Mouse (Mus musculus) lung, embryonic 14.5 days (tissue): ENCODE measurements around the gene Ocln. TPM values are rescaled to one million over a fixed set of nuclear protein-coding genes. Genes with fewer than 3 reads are reported as not detected.

Experiments
- ATAC-seq: fragments of 200-750 bp; cut with Nextera tagmentation; 2 replicates; pipeline ENCODE4 v1.8.0; 2017; ENCODE audit warnings: mild to moderate bottlenecking, moderate TSS enrichment, moderate library complexity; ENCODE audit not compliant: insufficient read depth
- DNase-seq: peaks from one replicate; pipeline ENCODE4 v3.0.0-alpha.2; 2015
- H3K27ac ChIP-seq: fragments of 300-500 bp; sonication (generic); 2 replicates; pipeline ENCODE4 v1.5.1; 2014; ENCODE audit warnings: low read depth, mild to moderate bottlenecking, moderate library complexity
- H3K27me3 ChIP-seq: fragments of 300-500 bp; sonication (generic); 2 replicates; pipeline ENCODE4 v1.6.1; 2014; ENCODE audit warnings: low read length, control low read depth; ENCODE audit not compliant: insufficient read depth
- H3K36me3 ChIP-seq: fragments of 300-500 bp; sonication (generic); 2 replicates; pipeline ENCODE4 v1.6.1; 2014; ENCODE audit warnings: control low read depth; ENCODE audit not compliant: insufficient read depth
- H3K4me1 ChIP-seq: fragments of 300-500 bp; sonication (generic); 2 replicates; pipeline ENCODE4 v1.6.1; 2014; ENCODE audit warnings: antibody characterized with exemption, control low read depth; ENCODE audit not compliant: insufficient read depth
- H3K4me2 ChIP-seq: fragments of 300-500 bp; sonication (generic); 2 replicates; pipeline ENCODE4 v1.6.1; 2014; ENCODE audit warnings: mild to moderate bottlenecking
- H3K4me3 ChIP-seq: fragments of 300-500 bp; sonication (generic); 2 replicates; pipeline ENCODE4 v1.5.1; 2014; ENCODE audit warnings: low read depth, low read length
- H3K9ac ChIP-seq: fragments of 300-500 bp; sonication (generic); 2 replicates; pipeline ENCODE4 v1.6.1; 2014
- H3K9me3 ChIP-seq: fragments of 300-500 bp; sonication (generic); 2 replicates; pipeline ENCODE4 v1.6.1; 2016; ENCODE audit warnings: low read depth, low read length, control low read depth
- CTCF ChIP-seq: IDR thresholded peaks from 2 replicates; pipeline ENCODE4 v1.5.1; 2016; ENCODE audit warnings: antibody characterized with exemption, low read depth
- WGBS: fragments of 180-500 bp; shearing (Covaris S2); extraction: QIAGEN DNeasy Blood & Tissue Kit; methylation state at CpG from one replicate; pipeline ENCODE4 v1.1.7; 2014; 5-methylcytosine and 5-hydroxymethylcytosine counted together
- polyA plus RNA-seq: library from polyadenylated mRNA; unstranded; fragments of >200 nt; fragmentation: Nextera tagmentation; extraction: Ambion mirVana; gene quantifications from 2 replicates; pipeline ENCODE4 v1.2.1, GENCODE M21; 2014

Ocln gene
- polyA plus RNA-seq, 1 experiment from 2014 or later: 28.9 TPM

GRCm38 (mm10) chr13:100523698-100524097 lies 28.8 kb downstream of the Ocln start:
- Histone ChIP-seq H3K27ac (no peak overlapping the region), H3K4me1 (0 out of 2 replicates have a peak, but pooled peaks cover under 1% of the 10 kb centered on the region), H3K4me3 (no peak overlapping the region), H3K4me2 (no peak overlapping the region), H3K9ac (no peak overlapping the region), H3K36me3 (no peaks in the 10 kb centered on the region), H3K27me3 (no peaks in the 10 kb centered on the region), H3K9me3 (no peaks in the 10 kb centered on the region)
- DNase-seq (no peak), ATAC-seq (no peak)
- TF ChIP-seq CTCF: no peak
- 78% methylated on average over 2 of the region's 2 CpGs for WGBS

- Histone ChIP-seq H3K4me2 (no peak overlapping the region), H3K27ac (no peak overlapping the region), H3K4me3 (no peak overlapping the region), H3K9ac (no peak overlapping the region), H3K27me3 (no peaks in the 10 kb centered on the region), H3K36me3 (no peaks in the 10 kb centered on the region), H3K4me1 (0 out of 2 replicates have a peak, but pooled peaks cover 2% of the 10 kb centered on the region), H3K9me3 (no peaks in the 10 kb centered on the region)
- WGBS: 79% methylated on average over 9 of the region's 9 CpGs
- DNase-seq (no peak), ATAC-seq (no peak)
- TF ChIP-seq CTCF: no peak
Measured at GRCm38 (mm10) chr13:100521724-100522591, 30.6 kb downstream of the Ocln start.

GRCm38 (mm10) chr13:100519162-100519561 lies 33.4 kb downstream of the Ocln start:
- 62% methylated on average over 2 of the region's 2 CpGs for WGBS
- H3K27ac ChIP-seq: no peak overlapping the region
- ATAC-seq: no peak

GRCm38 (mm10) chr13:100518191-100518590 lies 34.3 kb downstream of the Ocln start:
- WGBS: 70% methylated on average over 6 of the region's 6 CpGs
- Histone ChIP-seq H3K27ac (peak overlapping the region; percentile 1; the same call in 1 of the 2 replicates), H3K4me1 (0 out of 2 replicates have a peak, but pooled peaks cover 2% of the 10 kb centered on the region), H3K9ac (no peak overlapping the region), H3K27me3 (no peaks in the 10 kb centered on the region), H3K9me3 (no peaks in the 10 kb centered on the region), H3K4me3 (no peak overlapping the region), H3K36me3 (no peaks in the 10 kb centered on the region), H3K4me2 (no peak overlapping the region)
- no peak for TF ChIP-seq CTCF
- ATAC-seq: no peak
- DNase-seq: peak; percentile 59

More at GRCm38 (mm10) chr13:100519162-100519561, 33.4 kb downstream of the Ocln start:
- Histone ChIP-seq H3K36me3 (no peaks in the 10 kb centered on the region), H3K27me3 (no peaks in the 10 kb centered on the region), H3K4me3 (no peak overlapping the region), H3K9me3 (no peaks in the 10 kb centered on the region), H3K4me2 (no peak overlapping the region), H3K9ac (no peak overlapping the region), H3K4me1 (0 out of 2 replicates have a peak, but pooled peaks cover 2% of the 10 kb centered on the region)
- DNase-seq: no peak
- TF ChIP-seq CTCF: no peak

- 84% methylated on average over 6 of the region's 6 CpGs for WGBS
- no peak for TF ChIP-seq CTCF
- no peak overlapping the region for H3K4me2 ChIP-seq
- ATAC-seq: no peak
- no peak overlapping the region for H3K9ac ChIP-seq
- 0 out of 2 replicates have a peak, but pooled peaks cover 2% of the 10 kb centered on the region for H3K4me1 ChIP-seq
- H3K36me3 ChIP-seq: no peaks in the 10 kb centered on the region
- H3K9me3 ChIP-seq: no peaks in the 10 kb centered on the region
- peak overlapping the region; percentile 1; the same call in 1 of the 2 replicates for H3K27ac ChIP-seq
- no peak for DNase-seq
- H3K27me3 ChIP-seq: no peaks in the 10 kb centered on the region
- H3K4me3 ChIP-seq: no peak overlapping the region
Measured at GRCm38 (mm10) chr13:100517652-100518153, 34.8 kb downstream of the Ocln start.

GRCm38 (mm10) chr13:100516213-100517105 lies 36.1 kb downstream of the Ocln start:
- peak; percentile 77 for ATAC-seq
- no peaks in the 10 kb centered on the region for H3K9me3 ChIP-seq
- H3K4me2 ChIP-seq: no peak overlapping the region
- H3K36me3 ChIP-seq: no peaks in the 10 kb centered on the region
- no peak overlapping the region for H3K4me3 ChIP-seq
- no peaks in the 10 kb centered on the region for H3K27me3 ChIP-seq
- 0 out of 2 replicates have a peak, but pooled peaks cover 2% of the 10 kb centered on the region for H3K4me1 ChIP-seq
- 49% methylated on average over 12 of the region's 12 CpGs for WGBS
- peak; percentile 37 for DNase-seq
- no peak for TF ChIP-seq CTCF
- H3K27ac ChIP-seq: peak overlapping the region; percentile 72
- H3K9ac ChIP-seq: no peak overlapping the region; the same call in 1 of the 2 replicates
